Mouse (Mus musculus) neutrophil, adult 5-6 weeks (primary cell): ENCODE data around the gene Gm1553. TPM values are rescaled to one million over a fixed set of nuclear protein-coding genes. Genes with fewer than 3 reads are reported as not detected.

Experiments used
- ATAC-seq: fragments of 151-379, 151-347 bp; 2 replicates; pipeline ENCODE4 v1.8.0; 2017; ENCODE audit warnings: mild to moderate bottlenecking, moderate TSS enrichment; ENCODE audit not compliant: insufficient number of reproducible peaks, poor library complexity, low FRiP score, severe bottlenecking; ENCODE audit errors: extremely low read depth
- total RNA-seq: library from RNA; stranded (forward); fragments of 200-1000 nt; gene quantifications from 2 replicates; pipeline ENCODE4 v1.2.3, GENCODE M21; 2017

The Gm1553 gene
- not detected in 2 replicates for total RNA-seq

GRCm38 (mm10) chr10:82492518-82492917 is at the start of gene Gm1553:
Gm1553 (minus strand) TSS chr10:82492618.
- ATAC-seq, result no peak

Other genes starting within 250 kb of the Gm1553 start
- not detected in 2 replicates for gene 4932415D10Rik, start 176.0 kb downstream of the Gm1553 start, total RNA-seq
- 3.3 and 5.9 TPM in 2 replicates for gene Gm4924, start 138.4 kb downstream of the Gm1553 start, total RNA-seq
- gene 1190007I07Rik, start 130.6 kb upstream of the Gm1553 start, total RNA-seq, result 12.8 and 26.3 TPM in 2 replicates
- gene Tdg, start 137.2 kb upstream of the Gm1553 start, total RNA-seq, result 33.5 and 47.0 TPM in 2 replicates
- 0.93 TPM in 1 of 2 replicates, not detected in the other for gene Glt8d2, start 198.0 kb upstream of the Gm1553 start, total RNA-seq
- gene Hcfc2, start 203.5 kb upstream of the Gm1553 start, total RNA-seq, result 34.3 and 37.1 TPM in 2 replicates